Mouse (Mus musculus): ENCODE measurements around the gene Tmem60.

Tmem60 gene

GRCm38 (mm10) chr5:20911741-20912140, 29.8 kb downstream of the Tmem60 start:
- DNase-seq: no peak

GRCm38 (mm10) chr5:20913372-20914275, 31.6 kb downstream of the Tmem60 start:
- DNase-seq: peak; percentile 77 to 88

GRCm38 (mm10) chr5:20918967-20919366, 37.0 kb downstream of the Tmem60 start:
- DNase-seq: no peak

GRCm38 (mm10) chr5:20919566-20919965, 37.6 kb downstream of the Tmem60 start:
- DNase-seq: no peak

- peak in 1 of 2 experiments; percentile 36 for DNase-seq
Observed at GRCm38 (mm10) chr5:20924608-20925007, 42.6 kb downstream of the Tmem60 start.

GRCm38 (mm10) chr5:20925451-20925850, 43.5 kb downstream of the Tmem60 start:
- DNase-seq: no peak

GRCm38 (mm10) chr5:20929669-20930151, 47.7 kb downstream of the Tmem60 start:
- DNase-seq: no peak

- DNase-seq: no peak
Observed at GRCm38 (mm10) chr5:20930430-20930829, 48.4 kb downstream of the Tmem60 start.

- DNase-seq: no peak
Observed at GRCm38 (mm10) chr5:20931300-20931699, 49.3 kb downstream of the Tmem60 start.

- DNase-seq: no peak
Observed at GRCm38 (mm10) chr5:20932585-20932984, 50.6 kb downstream of the Tmem60 start.

GRCm38 (mm10) chr5:20935934-20936333, 53.9 kb downstream of the Tmem60 start:
- no peak for DNase-seq

Measured in kidney, postnatal 36 days (tissue).